Mouse (Mus musculus) T-helper 1 cell (primary cell): Measurements from ENCODE around the gene Hivep2.

Experiments
- in situ Hi-C: fragments of 300-600 bp; cut with MboI, MseI; formaldehyde crosslinking; loops from one replicate; pipeline ENCODE4 v1.15.1; 2025; ENCODE audit warnings: high pct_unique_total_duplicates

Gene Hivep2

GRCm38 (mm10) chr10:14075767-14076166, 109.9 kb downstream of the Hivep2 start:
- in situ Hi-C loops = no loop called here

GRCm38 (mm10) chr10:14076880-14077279, 111.0 kb downstream of the Hivep2 start:
- in situ Hi-C loops = no loop called here

GRCm38 (mm10) chr10:14080830-14081229, 115.0 kb downstream of the Hivep2 start:
- in situ Hi-C loops = loop anchor here (10.0 kb wide), 1 partner anchor 116 kb away; the partner anchor contains the start of gene Hivep2

GRCm38 (mm10) chr10:14081824-14082223, 115.9 kb downstream of the Hivep2 start:
- in situ Hi-C loops = loop anchor here (10.0 kb wide), 1 partner anchor 117 kb away; the partner anchor contains the start of gene Hivep2

GRCm38 (mm10) chr10:14082275-14082674, 116.4 kb downstream of the Hivep2 start:
- in situ Hi-C loops = loop anchor here (10.0 kb wide), 1 partner anchor 117 kb away; the partner anchor contains the start of gene Hivep2

- in situ Hi-C loops = loop anchor here (10.0 kb wide), 1 partner anchor 120 kb away; the partner anchor contains the start of gene Hivep2
Observed at GRCm38 (mm10) chr10:14085241-14085659, 119.4 kb downstream of the Hivep2 start.

- in situ Hi-C loops = loop anchor here (10.0 kb wide), 1 partner anchor 121 kb away; the partner anchor contains the start of gene Hivep2
Observed at GRCm38 (mm10) chr10:14085882-14086515, 120.1 kb downstream of the Hivep2 start.

- in situ Hi-C loops = loop anchor here (10.0 kb wide), 1 partner anchor 123 kb away; the partner anchor contains the start of gene Hivep2
Observed at GRCm38 (mm10) chr10:14087316-14087715, 121.4 kb downstream of the Hivep2 start.

- in situ Hi-C loops = loop anchor here (10.0 kb wide), 1 partner anchor 125 kb away; the partner anchor contains the start of gene Hivep2
Observed at GRCm38 (mm10) chr10:14089488-14089887, 123.6 kb downstream of the Hivep2 start.

GRCm38 (mm10) chr10:14094033-14094432, 128.2 kb downstream of the Hivep2 start:
- in situ Hi-C loops = no loop called here

- in situ Hi-C loops = no loop called here
Observed at GRCm38 (mm10) chr10:14096045-14096444, 130.2 kb downstream of the Hivep2 start.

GRCm38 (mm10) chr10:14099182-14099581, 133.3 kb downstream of the Hivep2 start:
- in situ Hi-C loops = no loop called here

GRCm38 (mm10) chr10:14100041-14100440, 134.2 kb downstream of the Hivep2 start:
- in situ Hi-C loops = no loop called here

- in situ Hi-C loops = no loop called here
Observed at GRCm38 (mm10) chr10:14100847-14101246, 135.0 kb downstream of the Hivep2 start.

- in situ Hi-C loops = no loop called here
Observed at GRCm38 (mm10) chr10:14101966-14102365, 136.1 kb downstream of the Hivep2 start.

- in situ Hi-C loops = no loop called here
Observed at GRCm38 (mm10) chr10:14107980-14108671, 142.3 kb downstream of the Hivep2 start.

- in situ Hi-C loops = no loop called here
Observed at GRCm38 (mm10) chr10:14115846-14116245, 150.0 kb downstream of the Hivep2 start.

GRCm38 (mm10) chr10:14116978-14117377, 151.1 kb downstream of the Hivep2 start:
- in situ Hi-C loops = no loop called here

GRCm38 (mm10) chr10:14119201-14119600, 153.3 kb downstream of the Hivep2 start:
- in situ Hi-C loops = no loop called here

GRCm38 (mm10) chr10:14120512-14120911, 154.6 kb downstream of the Hivep2 start:
- in situ Hi-C loops = no loop called here

- in situ Hi-C loops = no loop called here
Observed at GRCm38 (mm10) chr10:14127826-14128225, 162.0 kb downstream of the Hivep2 start.

GRCm38 (mm10) chr10:14130270-14130669, 164.4 kb downstream of the Hivep2 start:
- in situ Hi-C loops = no loop called here

- in situ Hi-C loops = no loop called here
Observed at GRCm38 (mm10) chr10:14131307-14131706, 165.4 kb downstream of the Hivep2 start.
